Mouse (Mus musculus) erythroid progenitor cell, adult 5-6 weeks (primary cell): ENCODE data around the gene Sorcs1. TPM values are rescaled to one million over a fixed set of nuclear protein-coding genes. Genes with fewer than 3 reads are reported as not detected.

Experiments used
- ATAC-seq: replicated peaks from 2 replicates; pipeline ENCODE4 v1.8.0; 2016; ENCODE audit warnings: moderate number of reproducible peaks, mild to moderate bottlenecking, moderate TSS enrichment, inconsistent platforms; ENCODE audit not compliant: poor library complexity, low FRiP score, severe bottlenecking
- total RNA-seq, 2 experiments: library from RNA; stranded (forward) in 1 of 2; stranded (reverse) in 1 of 2; fragments of 150-400 nt in 1 of 2; fragments of 186-747, 209-891 nt in 1 of 2; gene quantifications; 2 replicates each; pipeline versions ENCODE4 v1.2.3 to v1.2.4; 2015 to 2017; ENCODE audit warnings: low replicate concordance in 2 of 2

The Sorcs1 gene
- total RNA-seq (2015; ENCODE audit: low replicate concordance): not detected in 2 replicates
- total RNA-seq (2017; ENCODE audit: low replicate concordance): not detected in 2 replicates

GRCm38 (mm10) chr19:50677903-50678896 lies at the start of gene Sorcs1:
Sorcs1 (minus strand) TSS chr19:50678646.
- ATAC-seq: no peak

- ATAC-seq: no peak
These were observed 4.8 kb upstream of the Sorcs1 start for GRCm38 (mm10) chr19:50683277-50683676.

- no peak for ATAC-seq
These were observed 500 bp upstream of the Sorcs1 start for GRCm38 (mm10) chr19:50678946-50679345.

- no peak for ATAC-seq
These were observed 1.6 kb downstream of the Sorcs1 start for GRCm38 (mm10) chr19:50676578-50677524.

- ATAC-seq: no peak
These were observed 3.5 kb downstream of the Sorcs1 start for GRCm38 (mm10) chr19:50674921-50675320.

GRCm38 (mm10) chr19:50667516-50667915 lies 10.9 kb downstream of the Sorcs1 start:
- ATAC-seq: no peak

GRCm38 (mm10) chr19:50664311-50664710 lies 14.1 kb downstream of the Sorcs1 start:
- ATAC-seq: no peak

GRCm38 (mm10) chr19:50659144-50659543 lies 19.3 kb downstream of the Sorcs1 start:
- ATAC-seq: no peak

GRCm38 (mm10) chr19:50652750-50653149 lies 25.7 kb downstream of the Sorcs1 start:
- ATAC-seq: no peak

- ATAC-seq: no peak
These were observed 34.6 kb downstream of the Sorcs1 start for GRCm38 (mm10) chr19:50643836-50644235.

GRCm38 (mm10) chr19:50642121-50642520 lies 36.3 kb downstream of the Sorcs1 start:
- no peak for ATAC-seq

- ATAC-seq: no peak
These were observed 38.0 kb downstream of the Sorcs1 start for GRCm38 (mm10) chr19:50640251-50641032.

- ATAC-seq: no peak
These were observed 40.3 kb downstream of the Sorcs1 start for GRCm38 (mm10) chr19:50638176-50638575.

GRCm38 (mm10) chr19:50614013-50614412 lies 64.4 kb downstream of the Sorcs1 start:
- no peak for ATAC-seq

GRCm38 (mm10) chr19:50611619-50612018 lies 66.8 kb downstream of the Sorcs1 start:
- ATAC-seq: no peak

GRCm38 (mm10) chr19:50603882-50604281 lies 74.6 kb downstream of the Sorcs1 start:
- no peak for ATAC-seq

GRCm38 (mm10) chr19:50603380-50603779 lies 75.1 kb downstream of the Sorcs1 start:
- no peak for ATAC-seq

- ATAC-seq: no peak
These were observed 81.1 kb downstream of the Sorcs1 start for GRCm38 (mm10) chr19:50597300-50597699.

- no peak for ATAC-seq
These were observed 92.3 kb downstream of the Sorcs1 start for GRCm38 (mm10) chr19:50586182-50586581.
